Mouse (Mus musculus) erythroblast, embryonic 14.5 days (primary cell): ENCODE measurements around the gene Hoxc5.

Experiments
- GATA1 ChIP-seq: IDR thresholded peaks from 2 replicates; pipeline ENCODE4 v1.6.1; 2012; ENCODE audit warnings: low read length, inconsistent platforms, mixed read lengths
- TAL1 ChIP-seq: IDR thresholded peaks from 3 replicates; pipeline ENCODE4 v1.6.1; 2012; ENCODE audit warnings: low read length, inconsistent platforms, mixed read lengths

GRCm38 (mm10) chr15:103065642-103066041, 98.4 kb downstream of the Hoxc5 start:
- TF ChIP-seq TAL1 (no peak), GATA1 (no peak)
